Mouse (Mus musculus): ENCODE data around the gene Ccdc85c.

DNA sequence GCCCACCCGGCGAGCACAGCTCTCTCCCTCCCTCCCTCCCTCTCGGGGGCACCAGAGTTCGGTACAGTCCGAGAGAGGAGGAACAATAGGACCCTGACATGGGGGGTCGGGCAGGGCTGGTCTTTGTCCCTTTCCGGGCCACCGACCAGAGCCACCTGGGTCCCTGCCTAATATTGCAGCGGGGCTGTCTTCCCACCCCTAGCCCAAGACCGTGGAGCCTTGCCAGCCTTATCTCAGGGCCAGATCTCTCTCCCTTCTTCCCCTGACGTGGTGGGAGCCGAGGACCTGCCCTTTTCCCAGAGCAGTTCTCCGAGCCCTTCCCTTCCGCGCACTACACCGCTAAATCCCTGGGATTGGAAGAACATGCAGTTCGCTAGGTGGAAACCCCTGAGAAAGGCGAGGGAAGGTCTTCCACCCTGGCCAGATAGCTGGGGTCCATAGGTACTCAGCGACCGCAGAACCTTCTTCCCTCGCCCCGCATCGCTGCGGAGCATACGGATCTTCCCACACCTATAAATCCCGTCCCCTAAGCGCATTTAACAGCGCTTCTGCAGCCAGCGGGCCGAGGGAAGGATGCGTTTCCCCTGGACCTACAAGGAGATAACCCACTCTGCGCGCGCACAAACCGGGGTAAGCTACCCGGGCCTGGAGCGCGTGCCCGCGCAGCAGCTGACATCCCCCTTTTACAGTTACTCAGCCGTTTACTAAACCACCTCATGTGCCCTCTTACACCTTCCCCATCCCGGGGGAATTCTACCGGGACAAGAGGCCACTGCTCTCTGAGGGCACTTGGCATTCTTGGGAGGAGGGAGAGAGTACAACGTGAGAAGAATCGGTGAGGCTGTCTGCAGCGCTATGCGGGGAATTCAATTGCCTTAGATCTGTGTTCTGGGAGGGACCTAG, 946 bp upstream of the Ccdc85c start:
- TF ChIP-seq CTCF (IDR thresholded peaks at IDR 0.05; ENCODE audit: low read depth), result no peak
- TF ChIP-seq EP300 (IDR thresholded peaks at IDR 0.05; ENCODE audit: low read depth), result no peak
